Mouse (Mus musculus) frontal cortex, postnatal 25 days (tissue): ENCODE results near the gene Cse1l.

ENCODE experiments used
- DNase-seq, 2 experiments: peaks; one replicate each; pipeline ENCODE4 v3.0.0; 2022; ENCODE audit warnings: low spot score in 2 of 2

Cse1l gene

DNA sequence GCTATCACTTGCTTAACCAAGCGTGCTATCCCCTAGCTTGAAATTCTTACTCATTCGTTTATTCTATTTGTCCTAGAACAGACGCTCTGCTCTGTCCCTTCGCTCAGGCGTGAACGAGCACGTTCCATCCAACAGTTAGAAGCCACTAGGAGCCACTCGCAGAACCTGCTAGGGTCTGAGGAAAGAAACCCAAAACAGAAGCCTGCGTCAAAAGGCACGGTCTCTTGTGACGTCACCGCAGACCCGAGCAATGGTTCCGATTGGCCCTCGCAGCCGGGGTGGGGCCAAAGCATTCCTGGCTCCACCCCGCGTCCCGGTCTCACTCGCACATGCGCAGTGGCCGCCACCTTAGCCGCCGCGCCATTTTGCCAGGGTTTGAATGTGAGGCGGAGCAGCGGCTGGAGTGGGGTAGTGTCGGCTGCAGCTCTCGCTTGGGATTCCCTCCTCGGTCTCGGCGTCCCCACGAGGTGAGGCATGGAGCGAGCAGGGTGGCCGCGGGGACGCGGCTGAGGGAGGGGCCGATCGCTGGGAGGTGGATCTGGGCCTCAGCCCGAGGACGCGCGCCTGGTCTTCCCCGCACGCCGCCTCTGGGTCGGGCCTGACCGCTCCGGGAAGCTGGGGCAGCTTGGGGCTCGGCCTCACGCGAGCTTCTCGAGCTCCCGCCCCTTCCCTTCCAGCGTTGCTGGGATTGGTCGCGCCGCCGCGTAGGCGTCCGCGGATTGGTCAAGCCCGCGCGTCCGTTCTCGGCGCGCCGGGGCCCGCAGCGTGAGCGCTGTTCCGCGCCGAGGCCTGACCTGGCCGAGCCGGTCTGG, at the start of gene Cse1l:
Gene Cse1l, plus strand, starts transcription at position 330 of the 812 bp plus-strand sequence.
- peak; percentile 97 to 98 for DNase-seq

- DNase-seq, result no peak
Measured at GRCm38 (mm10) chr2:166856366-166856765, 49.5 kb upstream of the Cse1l start.

- no peak for DNase-seq
Measured at GRCm38 (mm10) chr2:166857118-166857517, 48.7 kb upstream of the Cse1l start.

DNA sequence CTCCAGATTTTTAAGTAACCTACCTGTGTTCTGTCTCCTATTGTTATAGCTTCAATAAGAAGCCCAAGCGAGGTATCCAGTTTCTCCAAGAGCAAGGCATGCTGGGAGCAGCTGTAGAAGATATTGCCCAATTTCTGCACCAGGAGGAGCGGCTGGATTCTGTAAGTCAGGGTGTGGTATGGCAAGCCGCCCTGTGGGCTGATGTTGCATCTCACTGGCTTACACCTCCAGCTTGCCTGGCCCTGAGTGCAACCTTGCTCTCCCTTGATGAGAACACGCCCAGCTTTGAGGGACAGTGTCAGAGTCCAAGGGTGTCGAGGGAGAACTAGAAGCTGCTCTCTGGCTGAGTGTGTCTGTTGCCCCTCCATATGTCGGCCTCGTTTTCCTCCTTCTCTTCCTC, 46.6 kb upstream of the Cse1l start:
- DNase-seq, result no peak

DNA sequence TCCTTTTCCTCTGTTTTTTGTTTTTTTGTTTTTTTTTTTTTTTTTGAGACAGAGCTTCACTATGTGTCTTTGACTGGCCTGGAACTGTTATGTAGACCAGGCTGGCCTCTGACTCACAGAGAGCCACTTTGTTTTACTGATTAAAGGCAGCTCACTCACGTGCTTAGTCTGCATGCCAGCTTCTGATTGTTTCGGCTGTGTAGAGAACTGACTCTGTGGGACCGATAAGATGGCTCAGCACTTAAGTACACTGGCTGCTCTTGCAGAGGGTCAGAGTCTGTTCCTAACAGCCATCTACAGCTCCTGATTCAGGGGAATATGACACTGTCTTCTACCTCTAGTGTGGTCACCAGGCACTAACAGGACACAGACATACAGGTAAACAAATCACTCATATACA, 43.3 kb upstream of the Cse1l start:
- no peak for DNase-seq

DNA sequence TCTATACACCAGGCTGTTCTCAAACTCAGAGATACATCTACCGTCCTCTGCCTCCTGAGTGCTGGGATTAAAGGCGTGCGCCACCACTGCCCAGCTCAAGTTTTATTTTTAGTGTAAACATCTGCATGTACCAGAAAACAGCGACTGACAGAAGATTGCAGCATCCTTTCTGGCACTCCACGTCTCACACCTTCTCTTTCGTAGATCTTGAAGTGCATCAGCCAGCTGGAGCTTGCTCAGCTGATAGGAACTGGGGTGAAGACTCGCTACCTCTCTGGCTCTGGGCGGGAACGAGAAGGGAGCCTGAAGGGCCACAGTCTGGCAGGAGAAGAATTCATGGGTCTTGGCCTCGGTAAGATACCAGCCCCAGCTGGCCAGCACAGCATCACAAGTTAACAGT, 40.4 kb upstream of the Cse1l start:
- DNase-seq, result no peak

GRCm38 (mm10) chr2:166870271-166870865, 35.5 kb upstream of the Cse1l start:
- no peak for DNase-seq

- DNase-seq, result no peak
Measured at GRCm38 (mm10) chr2:166870899-166871298, 34.9 kb upstream of the Cse1l start.

GRCm38 (mm10) chr2:166874675-166875280, 31.1 kb upstream of the Cse1l start:
- no peak for DNase-seq

DNA sequence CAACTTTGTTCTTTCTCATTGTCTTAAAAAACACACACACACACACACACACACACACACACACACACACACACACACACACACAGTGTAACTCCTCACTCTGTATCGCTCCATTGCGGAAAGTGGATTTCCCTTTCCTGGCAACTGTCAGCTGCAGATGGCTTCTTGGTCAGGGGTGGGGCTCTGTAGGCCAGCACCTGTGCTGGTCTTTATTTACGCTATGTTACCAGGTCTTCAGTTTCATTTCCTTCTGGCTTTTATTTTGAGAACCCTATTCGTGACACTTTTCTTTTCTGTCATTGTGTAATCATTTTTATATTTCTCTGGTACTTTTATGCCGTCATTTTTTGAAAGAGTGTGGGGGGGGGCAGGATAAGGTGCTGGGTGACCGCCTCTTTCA, 30.3 kb upstream of the Cse1l start:
- DNase-seq, result no peak

- DNase-seq, result no peak
Measured at GRCm38 (mm10) chr2:166876331-166876730, 29.5 kb upstream of the Cse1l start.

DNA sequence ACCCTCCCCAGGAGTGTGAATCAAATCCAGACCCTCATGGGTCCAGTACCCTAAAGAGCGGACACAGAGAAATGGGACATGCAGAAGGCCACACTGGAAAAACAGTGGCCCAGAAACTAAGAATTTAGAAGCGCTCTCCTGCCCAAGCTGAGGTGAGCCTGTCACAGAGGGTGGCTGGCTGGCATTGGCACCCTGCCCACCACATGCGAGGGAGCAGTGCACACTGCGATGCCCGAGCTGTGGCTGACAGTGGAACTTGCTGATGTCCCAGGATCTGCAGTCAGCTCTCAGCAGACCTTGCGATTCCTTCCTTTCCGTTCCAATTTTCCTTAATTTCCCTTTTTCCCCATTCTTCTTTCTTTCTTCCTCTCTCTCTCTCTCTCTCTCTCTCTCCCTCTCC, 20.8 kb upstream of the Cse1l start:
- no peak for DNase-seq

GRCm38 (mm10) chr2:166885619-166886018, 20.2 kb upstream of the Cse1l start:
- no peak for DNase-seq

GRCm38 (mm10) chr2:166886231-166886630, 19.6 kb upstream of the Cse1l start:
- DNase-seq, result no peak

- DNase-seq, result no peak
Measured at GRCm38 (mm10) chr2:166887816-166888215, 18.0 kb upstream of the Cse1l start.

- DNase-seq, result no peak
Measured at GRCm38 (mm10) chr2:166891366-166891880, 14.4 kb upstream of the Cse1l start.

DNA sequence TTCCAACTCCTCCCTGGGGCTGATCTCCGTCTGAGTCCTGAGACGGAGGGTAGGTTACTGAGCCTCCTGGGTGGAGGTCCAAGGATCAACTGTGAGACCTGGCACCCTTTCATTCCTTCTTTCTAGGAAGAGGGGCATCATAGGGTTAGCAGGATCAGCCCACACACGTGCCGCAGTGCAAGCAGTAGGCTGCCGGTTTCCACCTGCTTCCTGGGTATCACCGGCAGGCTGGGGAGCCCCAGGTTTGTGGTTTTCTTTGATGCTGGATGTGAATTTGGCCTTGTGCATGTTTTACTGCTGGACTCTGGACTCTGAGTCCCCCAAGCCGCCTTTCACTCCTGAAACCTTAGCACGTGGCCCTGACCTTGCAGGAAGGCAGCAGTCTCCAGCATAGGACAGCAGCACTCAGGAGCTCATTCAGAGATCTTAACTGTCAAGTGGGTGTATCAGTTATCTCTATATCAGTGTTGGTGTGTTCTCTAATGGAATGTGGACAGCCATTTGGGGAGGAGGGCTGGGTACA, 13.6 kb upstream of the Cse1l start:
- DNase-seq, result no peak

DNA sequence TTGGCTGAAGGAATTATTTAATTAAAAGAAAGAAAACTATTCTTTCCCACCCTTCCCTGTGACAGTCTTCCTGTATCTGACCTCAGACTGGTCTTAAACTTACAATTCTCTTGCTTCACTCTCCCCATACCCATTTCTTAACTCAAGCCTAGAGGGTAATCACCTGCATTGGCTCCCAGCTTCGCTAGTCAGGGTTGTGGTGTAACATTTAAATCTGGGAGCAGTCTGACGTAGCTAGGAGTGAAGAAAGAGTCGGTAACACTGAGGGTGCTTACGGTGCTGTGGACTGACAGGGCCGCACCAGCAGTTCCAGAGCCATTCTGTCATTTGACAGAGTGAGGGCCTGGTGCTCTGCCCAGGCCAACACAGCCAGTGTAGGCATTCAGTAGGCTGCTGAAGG, 12.8 kb upstream of the Cse1l start:
- DNase-seq, result no peak

DNA sequence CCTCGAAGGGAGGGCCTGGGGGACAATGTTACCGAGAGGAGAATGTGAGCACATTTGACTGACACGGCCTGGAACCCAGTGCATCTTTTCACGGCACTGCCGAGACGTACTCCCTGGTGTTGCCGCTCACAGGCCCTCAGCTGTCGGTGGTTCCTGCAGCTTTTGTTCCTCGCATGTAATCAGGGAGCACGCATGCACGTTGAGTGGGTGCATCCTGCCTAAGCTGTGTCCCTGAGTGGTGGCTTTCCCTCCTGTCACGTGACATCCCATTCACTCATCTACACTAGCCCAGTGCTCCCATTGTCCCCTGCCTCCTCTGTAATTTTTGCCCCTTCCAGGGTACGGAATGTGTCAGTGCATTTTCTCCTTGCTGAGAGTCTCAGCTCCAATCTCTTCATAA, 9.5 kb upstream of the Cse1l start:
- DNase-seq, result no peak

GRCm38 (mm10) chr2:166896974-166897373, 8.9 kb upstream of the Cse1l start:
- no peak for DNase-seq

GRCm38 (mm10) chr2:166899161-166899560, 6.7 kb upstream of the Cse1l start:
- no peak for DNase-seq

DNA sequence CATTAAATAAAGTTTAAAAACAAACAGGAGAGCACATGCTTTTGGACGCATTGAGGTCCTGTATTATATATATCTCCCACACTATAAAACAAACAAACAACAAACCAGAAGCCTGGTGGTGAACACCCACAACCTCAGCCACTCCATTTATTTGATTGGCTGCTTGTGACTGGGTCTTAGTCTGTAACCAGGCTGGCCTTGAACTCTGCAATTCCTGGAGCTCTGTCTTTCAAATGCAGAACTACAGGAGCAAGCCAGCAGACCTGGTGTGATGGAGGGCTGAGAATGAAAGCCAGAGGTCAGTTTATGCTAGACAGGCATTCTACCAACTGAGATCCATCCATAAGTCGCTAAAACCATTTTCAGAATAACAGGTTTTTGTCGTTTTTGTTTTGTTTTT, 6.1 kb upstream of the Cse1l start:
- no peak for DNase-seq
